Mouse (Mus musculus) c-Kit-positive CD71-positive TER-119-negative erythroid progenitor cells, embryonic 14.5 days (primary cell): ENCODE data around the gene 1700016C15Rik.

Experiments
- DNase-seq: peaks from one replicate; pipeline ENCODE4 v3.0.0-alpha.2; 2013; ENCODE audit warnings: low read depth

The 1700016C15Rik gene

DNA sequence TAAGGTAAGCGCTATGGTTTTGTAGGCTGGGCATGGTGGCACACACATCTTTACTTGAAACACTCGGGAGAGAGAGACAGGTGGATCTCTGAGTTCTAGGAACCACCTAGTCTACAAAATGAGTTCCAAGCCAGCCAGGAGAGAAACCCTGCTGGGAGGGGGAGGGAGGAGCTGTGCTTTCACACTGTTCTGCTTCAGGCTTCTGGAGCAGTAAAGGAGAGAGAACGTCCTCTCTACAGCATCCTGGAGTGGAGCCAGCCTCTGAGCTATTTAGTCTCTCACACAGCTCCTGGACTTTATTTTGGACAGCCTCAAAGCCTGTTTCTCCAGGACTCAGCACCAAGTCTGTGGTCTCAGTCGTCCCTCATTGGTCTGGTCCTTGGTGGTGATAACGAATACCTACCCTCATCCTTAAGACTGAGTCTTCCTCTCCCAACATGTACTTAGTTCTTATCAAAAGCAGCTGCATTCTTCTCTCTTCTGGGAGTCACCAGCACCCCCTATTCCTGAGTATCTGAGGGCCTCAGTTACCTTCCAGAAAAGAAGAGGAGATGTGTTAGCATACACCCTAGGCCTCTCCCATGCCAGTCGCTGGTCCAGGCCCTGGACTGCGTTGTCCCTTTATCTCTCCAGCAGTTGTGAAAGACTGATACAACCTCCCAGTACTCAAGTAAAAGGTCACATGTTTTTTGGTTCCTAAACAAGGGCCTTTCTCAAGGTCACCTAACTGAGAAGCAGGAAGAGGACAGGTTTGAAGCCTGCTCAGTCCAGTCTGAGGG is 12.4 kb upstream of the 1700016C15Rik start:
- DNase-seq: no peak

DNA sequence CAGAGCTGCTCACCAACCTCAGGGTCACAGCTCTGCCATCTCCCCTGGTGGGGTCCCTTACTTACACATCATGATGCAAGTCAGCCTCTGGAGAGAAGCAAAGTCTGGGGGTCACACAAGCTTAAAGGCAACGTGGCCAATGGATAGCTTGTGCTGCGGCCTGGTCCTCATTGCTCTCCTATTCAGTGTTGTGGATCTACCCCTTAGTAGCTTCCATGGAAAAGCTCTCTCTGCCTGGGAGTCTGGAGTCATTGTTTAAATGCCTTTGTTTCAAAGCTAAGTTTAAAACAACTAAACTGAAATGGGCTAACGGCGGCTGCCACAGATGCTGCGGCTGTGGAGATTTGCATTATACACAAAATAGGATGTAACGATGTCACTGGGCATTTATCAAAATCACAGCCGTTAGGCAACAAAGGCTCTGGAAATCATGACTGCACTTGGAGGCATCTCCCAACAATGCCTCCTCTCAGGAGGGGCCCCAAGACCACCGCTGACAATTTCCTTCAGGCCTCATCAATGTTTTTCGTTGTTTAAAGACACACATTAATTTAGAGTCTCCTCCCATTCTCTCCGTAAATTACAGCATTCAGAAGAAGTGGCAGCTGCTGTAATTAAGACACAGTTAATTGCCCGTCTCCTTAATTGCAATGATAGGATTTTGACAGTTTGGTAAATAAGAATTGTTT is 11.1 kb upstream of the 1700016C15Rik start:
- DNase-seq: no peak

DNA sequence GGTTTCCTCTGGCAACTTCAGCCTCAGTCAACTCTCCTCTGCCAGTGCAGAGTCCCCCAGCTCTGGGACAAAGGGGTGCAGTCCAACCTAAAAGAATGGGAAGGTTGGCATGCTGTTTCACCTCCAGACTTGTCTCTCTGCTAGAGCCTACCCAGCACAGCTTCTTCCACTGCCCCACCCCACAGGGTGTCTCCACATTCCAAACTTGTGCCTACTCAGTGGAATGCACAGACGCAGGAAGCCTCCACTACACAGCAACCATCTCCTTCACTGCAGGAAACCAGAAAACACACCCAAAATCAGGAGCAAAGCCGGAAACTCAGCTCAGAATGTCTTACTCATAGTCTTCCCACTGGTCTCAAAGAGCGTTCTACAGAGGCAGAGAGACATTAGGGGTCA is 10.6 kb upstream of the 1700016C15Rik start:
- no peak for DNase-seq

DNA sequence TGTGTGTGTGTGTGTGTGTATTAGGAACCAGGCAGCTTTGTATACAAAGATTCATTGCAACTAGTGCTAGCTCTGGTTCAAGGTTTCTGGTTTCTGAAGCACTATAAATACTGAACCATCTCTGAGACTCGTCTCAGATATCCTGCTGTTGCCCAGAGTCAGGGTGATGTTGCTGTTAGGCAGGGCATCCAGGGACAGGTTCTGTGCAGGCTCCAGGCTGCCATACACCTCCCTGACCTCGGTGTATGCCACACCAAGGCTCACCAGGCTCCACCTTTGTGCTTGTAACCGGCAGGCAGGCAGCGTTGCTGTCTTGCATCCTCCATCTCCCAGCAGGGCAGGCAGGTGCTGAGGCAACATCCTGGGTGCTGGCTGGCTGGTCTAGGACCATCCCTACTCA is 5.8 kb upstream of the 1700016C15Rik start:
- no peak for DNase-seq

DNA sequence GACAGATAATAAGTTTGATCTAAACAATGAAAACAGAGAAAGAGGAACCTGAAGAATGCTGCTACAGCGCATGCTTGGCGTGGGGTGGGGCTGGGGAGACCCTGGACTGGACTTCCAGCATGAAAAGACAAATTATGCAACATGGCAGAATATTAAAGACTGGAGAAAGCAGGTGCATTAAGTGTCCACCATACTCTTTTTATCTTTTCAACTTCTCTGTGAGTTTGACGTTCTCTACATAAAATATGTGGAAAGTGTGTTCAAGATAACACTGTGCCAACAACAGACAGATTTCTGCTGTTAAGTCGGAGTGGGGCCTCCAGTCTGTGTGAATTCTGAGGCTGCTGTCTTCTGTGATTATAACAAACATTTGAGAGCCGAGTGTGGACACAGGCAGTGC is 2.7 kb upstream of the 1700016C15Rik start:
- no peak for DNase-seq

DNA sequence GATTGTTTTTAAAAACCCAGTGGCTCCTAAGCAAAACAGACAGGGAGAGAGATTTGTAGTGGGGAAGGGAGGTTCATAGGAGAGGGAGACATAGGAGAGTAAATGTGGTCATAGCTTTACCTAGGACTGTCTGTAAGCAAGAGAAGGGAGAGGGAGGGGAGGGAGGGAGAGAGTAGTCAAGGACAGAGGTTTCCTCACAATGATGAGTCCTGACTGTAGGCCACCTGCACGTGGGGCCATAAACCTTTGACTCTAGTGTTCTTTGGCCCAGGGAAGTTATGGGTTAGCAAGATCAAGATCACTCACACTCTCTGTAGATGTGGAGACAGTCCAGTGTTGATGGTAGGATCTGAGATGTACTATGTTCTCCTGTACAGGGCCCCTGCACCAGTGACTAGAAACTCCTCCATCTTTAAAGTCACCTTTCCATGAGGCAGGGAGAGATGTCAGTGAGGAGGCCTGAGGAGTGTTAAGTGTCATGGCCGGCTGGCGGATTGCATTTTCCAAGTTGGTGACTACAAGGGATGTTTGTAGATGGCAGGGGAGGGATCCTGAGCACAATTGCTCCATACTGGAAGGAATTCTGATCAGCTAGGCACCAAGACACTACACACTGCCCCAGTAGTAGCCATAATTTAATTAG is 1.6 kb upstream of the 1700016C15Rik start:
- no peak for DNase-seq

DNA sequence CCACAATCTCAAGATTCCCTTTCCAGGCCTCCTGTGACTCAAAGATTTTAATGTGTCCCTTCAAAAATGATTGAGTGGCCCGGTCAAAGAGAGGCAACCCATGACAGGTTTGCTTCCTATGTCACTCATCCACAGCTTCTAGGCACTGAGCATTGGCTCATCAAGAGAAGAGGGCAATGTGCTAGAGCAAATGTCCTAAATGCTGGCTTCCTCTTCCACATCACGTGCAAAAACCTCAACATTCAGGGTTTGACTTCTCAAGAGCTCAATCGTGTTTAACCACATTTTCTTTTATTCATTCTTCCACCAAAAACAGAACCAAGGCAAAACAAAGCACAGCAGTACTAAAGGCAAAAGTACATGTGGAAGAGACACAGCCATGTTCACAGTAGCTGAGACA is 2.4 kb downstream of the 1700016C15Rik start:
- DNase-seq: no peak

DNA sequence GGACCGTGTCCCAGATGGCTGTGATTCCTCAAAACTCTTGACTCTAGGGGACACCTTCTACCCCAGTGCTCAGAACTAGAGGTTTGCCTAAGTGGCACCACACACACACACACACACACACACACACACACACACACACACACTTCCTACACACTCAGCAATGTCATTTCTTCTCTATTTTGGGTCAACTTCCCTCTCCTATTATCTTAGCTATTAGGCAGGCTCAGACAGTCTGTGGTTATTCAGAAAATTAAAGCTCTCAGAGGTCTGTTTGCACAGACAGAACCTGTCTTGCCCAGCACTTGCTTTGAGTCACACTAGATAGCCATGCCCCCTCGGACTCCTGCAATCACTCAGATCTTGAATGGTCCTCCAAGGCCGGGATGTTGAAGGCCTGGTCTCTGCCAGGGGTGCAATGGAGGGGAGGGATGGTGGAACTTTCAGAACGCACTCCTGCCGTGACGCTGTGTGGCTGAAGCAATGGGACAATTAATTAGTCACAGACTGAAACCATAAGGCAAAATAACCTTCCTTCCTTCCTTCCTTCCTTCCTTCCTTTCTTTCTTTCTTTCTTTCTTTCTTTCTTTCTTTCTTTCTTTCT is 8.0 kb downstream of the 1700016C15Rik start:
- DNase-seq: no peak

DNA sequence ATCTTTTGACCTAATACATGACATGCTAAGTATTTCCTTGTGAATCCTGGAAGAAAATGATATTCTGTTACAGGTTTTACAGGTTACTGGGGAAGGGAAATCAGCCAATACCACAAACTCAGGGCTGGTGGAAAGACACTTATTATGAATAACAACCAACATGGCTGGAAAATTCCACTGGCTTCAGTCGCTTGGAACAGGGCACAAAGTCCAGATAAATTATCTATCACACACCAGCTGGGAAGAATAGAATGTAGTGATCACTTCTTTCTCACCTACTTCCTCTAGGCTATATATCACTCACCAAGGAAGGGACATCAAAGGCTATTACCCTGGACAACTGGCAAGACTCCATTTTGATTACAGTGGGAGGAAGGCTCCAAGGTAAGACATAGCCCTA is 11.1 kb downstream of the 1700016C15Rik start:
- no peak for DNase-seq

DNA sequence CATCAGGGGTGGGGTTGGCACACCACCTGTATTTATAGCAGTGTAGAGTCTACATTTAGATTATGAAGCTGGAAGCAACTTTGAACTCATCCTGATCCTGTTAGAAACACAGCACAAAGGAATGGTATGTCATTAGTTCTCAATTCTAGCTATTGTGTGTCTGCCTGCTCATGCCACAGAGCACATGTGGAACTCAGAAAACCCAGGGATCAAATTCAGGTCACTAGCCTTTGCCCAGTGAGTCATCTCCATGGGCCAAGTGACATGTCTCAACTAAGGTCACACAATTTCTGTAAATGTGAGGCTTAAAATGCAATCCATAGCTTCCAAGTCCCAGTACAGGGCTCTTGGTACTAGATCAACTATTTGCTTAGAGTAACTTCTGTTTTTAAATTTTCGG is 12.5 kb downstream of the 1700016C15Rik start:
- no peak for DNase-seq

DNA sequence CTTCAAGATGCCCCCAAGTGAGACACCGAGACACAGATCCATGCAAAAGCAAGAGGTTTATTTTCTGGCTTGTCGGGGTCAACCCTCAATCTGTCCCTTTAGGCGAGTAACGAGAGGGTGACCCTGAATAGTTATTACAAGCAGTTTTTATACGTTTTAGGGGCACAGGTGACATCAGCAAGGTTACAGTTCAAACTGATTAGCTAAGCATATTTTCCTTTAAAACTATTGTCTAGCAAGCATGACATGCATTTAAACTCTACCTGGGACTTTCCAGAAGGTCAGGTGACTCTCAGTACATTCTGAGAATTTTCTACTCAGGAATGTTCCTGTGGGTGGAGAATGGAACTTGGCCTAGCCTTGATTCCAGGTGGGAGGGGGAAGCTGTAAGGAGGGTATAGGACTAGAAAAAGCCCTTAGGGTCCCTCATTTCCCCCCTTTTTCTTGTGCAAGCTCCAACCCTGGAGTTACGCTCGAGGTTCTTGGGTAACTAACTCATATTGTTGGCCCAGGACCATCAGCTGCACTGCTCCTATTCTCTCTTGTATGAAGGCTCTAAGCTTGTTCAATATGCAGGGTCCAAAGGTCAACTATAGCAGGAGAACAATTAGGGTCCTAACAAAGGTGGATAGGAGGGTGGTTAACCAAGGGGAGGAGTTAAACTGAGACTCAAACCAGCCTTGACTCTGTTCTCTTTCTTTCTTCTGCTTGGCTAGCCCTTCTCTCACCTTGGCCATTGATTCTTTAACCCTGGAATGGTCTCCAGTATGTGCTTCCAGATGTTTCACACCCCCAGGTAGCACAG is 15.1 kb downstream of the 1700016C15Rik start:
- no peak for DNase-seq

DNA sequence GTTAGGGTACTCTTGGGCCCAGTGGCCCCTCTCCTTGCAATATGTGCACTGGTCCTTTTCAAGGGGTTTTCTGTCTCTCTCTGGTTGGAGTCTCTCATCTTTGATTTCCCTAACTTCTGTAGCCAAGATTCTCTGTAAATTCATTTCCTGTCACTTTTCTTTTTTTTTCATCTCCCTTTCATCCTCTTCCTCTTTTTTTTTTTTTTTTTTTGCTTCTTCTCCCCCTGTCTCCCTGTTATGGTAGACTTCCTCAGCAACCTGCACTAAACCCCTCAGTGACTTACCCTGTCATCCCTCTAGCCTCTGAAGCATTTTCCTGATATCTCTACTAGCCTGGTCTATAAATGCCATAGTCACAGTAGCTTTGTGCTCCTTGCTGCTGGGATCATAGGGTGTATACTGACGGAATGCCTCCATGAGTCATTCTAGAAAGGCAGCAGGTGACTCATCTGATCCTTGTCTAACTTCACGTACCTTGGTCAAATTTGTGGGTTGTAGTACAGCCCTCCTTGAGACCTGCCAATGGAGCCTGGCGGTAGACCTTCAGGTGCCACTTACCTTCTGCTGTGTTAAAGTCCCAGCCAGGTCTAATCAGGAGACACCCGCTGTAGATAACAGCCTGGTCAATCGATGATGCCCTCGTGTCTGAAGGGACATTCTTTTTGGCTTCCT is 18.4 kb downstream of the 1700016C15Rik start:
- no peak for DNase-seq

DNA sequence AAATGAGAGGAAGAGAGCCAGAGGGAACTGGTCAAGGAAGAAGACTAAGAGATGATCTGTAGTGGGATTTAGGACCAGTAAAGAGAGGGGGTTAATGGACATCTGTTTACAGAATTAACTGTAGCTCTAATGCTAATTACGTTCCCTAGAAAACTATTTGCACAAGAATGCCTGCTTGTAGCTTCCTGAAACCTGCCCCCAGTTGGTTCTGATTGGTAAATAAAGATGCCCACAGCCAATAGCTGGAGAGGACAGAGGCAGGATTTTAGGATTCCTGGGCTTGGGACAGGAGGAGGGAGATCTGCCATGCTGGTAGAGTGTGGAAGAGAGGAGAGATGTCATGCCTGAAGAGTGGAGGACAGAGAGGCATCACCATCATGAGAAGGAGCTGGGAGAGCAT is 23.9 kb downstream of the 1700016C15Rik start:
- DNase-seq: no peak

DNA sequence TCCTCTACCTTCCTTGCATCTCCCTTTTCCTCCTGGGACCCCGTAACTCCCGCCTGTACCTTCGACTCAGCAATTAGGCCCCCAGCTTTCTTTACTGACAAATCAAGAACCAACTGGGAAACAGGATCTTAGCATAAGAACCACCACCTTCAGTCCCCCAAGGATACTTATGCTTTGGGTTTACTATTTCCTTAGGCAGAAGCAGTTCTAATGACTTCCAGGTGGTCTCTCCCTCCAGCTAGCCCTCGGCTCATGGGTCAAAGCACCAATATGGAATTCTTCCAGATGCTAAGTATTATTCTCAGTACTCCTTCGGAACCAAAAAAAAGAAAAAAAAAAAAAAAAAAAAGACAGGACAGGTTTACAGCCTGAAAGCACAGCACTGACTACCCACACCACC is 27.6 kb downstream of the 1700016C15Rik start:
- DNase-seq: no peak

DNA sequence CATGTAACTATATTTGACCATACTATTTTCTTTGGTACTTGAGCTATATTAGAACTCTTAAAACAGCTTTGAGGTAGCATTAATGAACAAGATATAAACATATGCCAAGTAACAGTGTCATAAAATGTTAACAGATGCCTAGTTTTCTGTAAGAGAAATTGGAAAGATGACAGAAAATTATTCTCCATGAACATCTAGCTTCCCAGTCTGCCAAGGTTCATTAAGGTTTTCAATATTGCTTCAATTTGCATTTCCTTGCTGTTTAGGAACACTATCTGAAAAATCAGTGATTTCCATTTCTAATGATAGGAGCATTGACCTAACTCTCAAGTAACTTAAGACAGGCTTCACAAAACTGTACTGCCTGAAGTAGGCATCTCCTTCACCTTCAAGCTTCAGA is 39.3 kb downstream of the 1700016C15Rik start:
- DNase-seq: no peak

DNA sequence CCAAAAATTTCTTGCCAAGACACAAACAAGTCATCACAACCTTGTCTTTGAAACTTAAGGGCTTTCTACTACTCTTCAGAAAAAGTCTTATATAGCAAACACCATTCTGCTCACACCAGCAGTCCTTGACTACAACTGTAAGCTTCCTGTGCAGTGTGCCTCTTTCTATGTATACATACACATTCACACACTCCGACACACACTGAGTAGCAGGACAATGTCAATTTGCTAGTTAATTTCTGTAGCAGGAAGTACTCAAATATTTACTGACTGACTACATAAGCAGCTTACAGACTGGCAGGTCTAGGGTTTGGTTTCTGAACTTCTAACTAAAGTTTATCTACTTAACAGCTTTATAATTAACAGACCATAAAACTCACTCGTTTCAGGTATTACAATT is 47.8 kb downstream of the 1700016C15Rik start:
- no peak for DNase-seq

DNA sequence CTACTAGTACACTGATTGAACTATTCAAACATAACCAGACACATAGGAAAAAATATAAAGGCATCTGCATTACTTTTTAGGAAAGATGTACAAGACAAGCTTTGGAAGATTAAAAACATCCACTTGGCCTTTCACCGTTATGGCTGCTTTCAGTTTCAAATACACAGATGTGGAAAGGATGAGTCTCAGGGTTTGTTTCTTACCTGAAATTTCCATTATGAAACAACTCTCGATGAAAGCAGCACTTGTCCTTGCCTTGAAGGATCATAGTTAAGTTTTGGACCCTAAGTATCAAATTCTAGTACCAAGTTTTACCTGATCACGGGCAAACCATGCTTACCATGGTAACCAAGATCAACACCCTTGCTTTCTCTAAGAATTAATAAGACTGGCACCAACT is 63.2 kb downstream of the 1700016C15Rik start:
- DNase-seq: no peak

DNA sequence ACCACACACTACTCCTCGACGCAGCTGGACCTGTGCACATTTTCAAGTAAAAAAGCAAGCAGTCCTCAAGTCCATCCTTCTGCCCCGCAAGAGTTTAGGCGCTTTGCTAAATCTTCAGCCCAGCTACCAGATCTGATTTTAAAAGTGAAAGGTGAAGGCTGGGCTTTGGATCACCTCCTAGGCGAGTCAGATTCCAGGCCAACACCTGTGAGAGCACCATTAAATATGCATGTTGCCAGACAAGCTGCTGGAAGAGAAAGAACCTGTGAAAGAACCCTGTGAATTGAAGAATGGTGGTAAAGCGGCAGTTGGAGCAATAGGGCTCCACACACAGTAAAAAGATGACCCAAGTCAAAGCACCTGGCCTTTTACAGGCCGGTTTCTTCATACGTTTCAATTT is 65.3 kb downstream of the 1700016C15Rik start:
- DNase-seq: peak; percentile 25

DNA sequence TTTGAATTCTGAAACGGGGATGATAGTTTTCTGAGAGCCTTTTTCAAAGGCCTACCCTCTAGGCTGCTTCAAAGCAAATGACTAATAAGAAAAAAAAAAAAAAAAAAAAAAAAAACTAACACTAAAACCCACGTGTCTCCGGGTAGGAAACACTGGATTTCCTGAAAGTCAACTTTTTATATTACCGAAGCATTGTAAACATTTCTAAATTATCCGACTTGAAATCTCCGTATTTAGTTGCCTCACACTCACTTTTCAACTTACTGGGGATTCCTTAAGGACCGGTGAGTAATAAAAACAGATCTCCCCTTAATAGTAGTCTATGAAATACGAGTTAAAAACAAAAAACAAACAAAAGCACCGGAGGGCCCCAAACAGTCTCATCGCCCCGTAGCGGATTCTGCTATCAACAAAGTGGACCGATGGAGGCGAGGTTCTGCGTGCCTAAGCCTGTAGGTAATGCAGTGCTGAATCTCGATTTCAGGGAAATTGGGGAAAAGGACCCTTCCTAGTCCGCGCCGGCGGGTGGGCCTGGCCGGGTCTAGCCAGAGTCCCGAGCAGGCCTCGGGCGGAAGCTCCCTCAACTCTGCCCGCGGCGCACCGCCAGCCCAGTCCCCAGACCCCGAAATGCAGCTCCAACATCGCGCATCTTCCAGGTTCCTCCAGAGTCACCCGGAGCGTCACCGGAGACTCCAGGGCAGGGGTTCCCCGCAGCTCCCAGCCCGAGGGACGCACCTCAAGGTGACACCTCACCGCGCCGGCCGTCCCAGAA is 66.0 kb downstream of the 1700016C15Rik start:
- peak; percentile 28 for DNase-seq

DNA sequence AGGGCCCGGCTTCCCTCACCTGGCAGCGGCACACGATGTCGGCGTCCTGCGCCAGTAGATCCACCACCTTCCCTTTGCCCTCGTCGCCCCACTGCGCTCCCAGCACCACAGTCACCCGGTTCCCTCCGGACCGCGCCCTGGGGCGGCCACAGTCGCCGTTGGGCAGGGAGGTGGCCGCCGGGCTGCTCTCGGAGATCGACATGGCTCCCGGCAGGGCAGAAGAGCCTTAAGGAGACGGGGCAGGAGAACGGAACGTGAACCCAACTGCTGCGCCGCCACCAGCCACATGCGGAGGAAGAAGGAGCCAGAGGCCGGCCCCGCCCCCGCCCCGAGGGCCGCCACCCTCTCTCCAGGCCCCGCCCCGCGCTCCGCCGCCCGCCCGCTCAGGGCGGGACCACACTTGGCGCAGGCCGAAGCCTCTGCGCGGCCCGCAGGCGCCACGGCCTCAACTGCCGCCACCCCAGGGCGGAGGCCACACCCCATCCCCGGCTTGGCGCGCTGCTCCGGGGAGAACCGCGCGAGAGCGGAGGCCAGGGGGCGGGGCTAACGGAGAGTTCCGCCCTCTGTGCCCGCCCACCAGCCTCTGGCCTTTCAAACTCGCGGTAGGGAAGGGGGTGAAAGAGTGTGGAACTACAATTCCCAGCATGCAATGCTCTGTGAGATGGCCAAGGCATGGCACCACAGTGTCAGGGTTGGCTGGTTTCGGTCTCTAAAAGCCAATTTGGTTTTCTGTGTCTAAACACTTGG is 66.8 kb downstream of the 1700016C15Rik start, which contains the start of gene Adss:
TSS of gene Adss (minus strand) at position 319 of the 747 bp plus-strand sequence.
- DNase-seq: peak; percentile 96
